Mouse (Mus musculus): ENCODE results near the gene Fkbp2.

Gene Fkbp2

DNA sequence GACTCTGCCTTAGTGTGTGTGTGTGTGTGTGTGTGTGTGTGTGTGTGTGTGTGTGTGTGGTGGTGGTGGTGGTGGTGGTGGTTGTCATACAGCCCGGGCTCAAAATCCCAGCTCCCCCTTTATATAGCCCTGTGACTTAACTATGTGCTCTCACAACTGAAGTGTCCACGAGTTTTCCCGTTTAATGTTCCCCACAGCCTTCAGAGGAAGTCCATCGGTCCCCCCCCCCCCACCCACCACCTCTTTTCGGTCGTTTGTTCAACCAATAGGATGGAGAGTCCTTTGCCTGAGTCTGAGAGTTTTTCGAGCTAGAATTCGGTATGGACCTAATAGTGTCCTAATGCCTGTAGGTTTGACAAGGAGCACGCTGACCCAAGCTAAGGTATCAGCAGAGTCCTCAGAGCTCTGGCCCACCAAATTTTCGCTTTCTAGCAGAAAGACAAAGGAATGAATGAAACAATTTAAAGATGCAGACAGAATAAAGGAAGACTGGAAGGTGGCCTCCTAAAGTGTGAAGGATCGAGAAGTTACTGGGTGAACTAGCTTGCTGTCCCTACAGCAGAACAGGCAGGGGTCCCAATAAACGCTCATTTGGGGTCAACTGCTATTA lies 6.6 kb downstream of the Fkbp2 start:
- in situ Hi-C loops (cut with MboI, MseI): loop anchor here (10.0 kb wide), 1 partner anchor 899 kb away; the partner anchor contains the start of gene Vps51

- in situ Hi-C loops (cut with MboI, MseI): loop anchor here (10.0 kb wide), 1 partner anchor 898 kb away; the partner anchor contains the start of gene Vps51
Measured at GRCm38 (mm10) chr19:6972247-6972917, 7.9 kb downstream of the Fkbp2 start.

DNA sequence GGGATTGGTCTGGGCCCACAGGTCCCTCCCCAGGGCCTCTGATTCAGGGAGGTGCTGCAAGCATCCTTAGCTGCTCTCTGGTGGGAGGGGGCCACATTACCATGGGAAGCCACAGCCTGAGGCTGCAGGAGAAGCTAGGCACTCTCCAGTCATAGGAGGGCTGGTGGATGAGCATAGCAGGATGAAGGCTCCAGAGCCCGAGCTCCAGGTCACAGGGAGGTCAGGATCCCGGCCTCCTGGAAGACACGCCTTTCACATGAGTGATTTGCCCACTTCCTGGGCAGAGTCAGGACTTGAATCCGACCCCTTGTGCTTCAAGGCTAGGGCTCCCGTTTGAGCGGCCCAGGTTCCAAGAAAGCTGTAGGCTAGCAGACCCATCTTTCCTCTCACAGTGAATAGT lies 8.7 kb downstream of the Fkbp2 start:
- in situ Hi-C loops (cut with MboI, MseI): loop anchor here (10.0 kb wide), 1 partner anchor 897 kb away; the partner anchor contains the start of gene Vps51

GRCm38 (mm10) chr19:6970460-6971085 lies 9.7 kb downstream of the Fkbp2 start:
- in situ Hi-C loops (cut with MboI, MseI): loop anchor here (10.0 kb wide), 1 partner anchor 896 kb away; the partner anchor contains the start of gene Vps51

- in situ Hi-C loops (cut with MboI, MseI): loop anchor here (10.0 kb wide), 1 partner anchor 895 kb away; the partner anchor contains the start of gene Vps51
Measured at GRCm38 (mm10) chr19:6969665-6970381, 10.5 kb downstream of the Fkbp2 start.

DNA sequence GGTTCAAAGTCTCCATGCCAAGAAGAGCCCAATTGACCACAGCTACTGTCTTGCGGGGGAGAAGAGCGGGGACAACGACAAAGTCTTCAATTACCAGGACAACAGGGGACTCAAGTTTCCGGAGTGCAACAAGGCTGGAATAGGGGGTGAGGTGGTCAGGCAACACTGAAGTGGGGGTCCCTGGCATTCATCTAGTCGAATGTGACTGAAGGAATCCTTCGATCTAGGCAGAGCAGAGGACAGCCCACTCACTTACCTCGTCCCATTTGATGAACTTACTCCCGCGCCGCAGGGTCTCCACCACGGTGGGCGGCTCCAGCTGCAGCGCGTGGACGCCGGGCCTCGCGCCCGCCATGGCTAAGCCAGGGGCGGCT lies 11.0 kb downstream of the Fkbp2 start:
- in situ Hi-C loops (cut with MboI, MseI): no loop called here

GRCm38 (mm10) chr19:6968491-6969271 lies 11.6 kb downstream of the Fkbp2 start:
- in situ Hi-C loops (cut with MboI, MseI): no loop called here

- in situ Hi-C loops (cut with MboI, MseI): loop anchor here (10.0 kb wide), 1 partner anchor 1312 kb away; no protein-coding TSS in a partner anchor
Measured at GRCm38 (mm10) chr19:6956461-6956860, 23.8 kb downstream of the Fkbp2 start.

DNA sequence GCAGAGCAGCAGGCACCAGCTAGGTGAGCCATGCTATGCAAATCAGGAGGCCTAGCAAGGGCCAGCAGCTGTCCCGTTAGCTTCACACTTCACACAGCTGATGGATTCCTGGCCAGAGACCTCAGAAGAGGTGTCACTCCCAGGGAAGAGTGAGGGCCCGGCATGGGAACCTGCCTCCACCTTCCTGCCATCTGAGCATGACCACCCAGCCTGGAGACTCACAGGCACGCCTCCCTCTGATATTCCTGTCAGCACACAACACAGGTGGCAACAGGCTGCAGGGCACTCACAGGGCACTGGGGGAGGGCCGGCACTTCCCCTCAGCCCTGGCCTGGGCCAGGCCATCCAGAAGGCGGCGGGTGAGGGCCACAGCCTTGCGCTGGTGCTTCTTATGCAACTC lies 24.9 kb downstream of the Fkbp2 start:
- in situ Hi-C loops (cut with MboI, MseI): loop anchor here (10.0 kb wide), 1 partner anchor 1311 kb away; no protein-coding TSS in a partner anchor

GRCm38 (mm10) chr19:6954046-6954445 lies 26.3 kb downstream of the Fkbp2 start:
- in situ Hi-C loops (cut with MboI, MseI): loop anchor here (10.0 kb wide), 1 partner anchor 1309 kb away; no protein-coding TSS in a partner anchor

DNA sequence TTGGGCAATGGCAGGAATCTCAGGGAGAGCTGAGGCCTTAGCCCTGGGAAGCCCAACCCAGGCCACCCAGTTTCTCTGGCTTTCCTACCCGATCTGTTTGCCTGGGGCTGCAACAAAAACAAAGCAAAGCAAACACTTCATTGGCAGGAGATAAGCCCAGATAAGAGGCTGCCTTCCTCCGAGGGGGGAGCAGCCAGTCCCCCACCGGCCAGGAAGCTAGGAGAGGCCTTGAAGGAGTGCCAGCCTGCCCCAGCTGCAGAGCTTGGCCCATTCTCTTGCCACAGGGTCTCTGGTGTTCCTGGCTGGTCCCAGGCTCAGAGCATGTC lies 27.6 kb downstream of the Fkbp2 start:
- in situ Hi-C loops (cut with MboI, MseI): loop anchor here (10.0 kb wide), 1 partner anchor 1308 kb away; no protein-coding TSS in a partner anchor

GRCm38 (mm10) chr19:6951994-6952711 lies 28.1 kb downstream of the Fkbp2 start:
- in situ Hi-C loops (cut with MboI, MseI): loop anchor here (10.0 kb wide), 1 partner anchor 1307 kb away; no protein-coding TSS in a partner anchor

GRCm38 (mm10) chr19:6951381-6951968 lies 28.8 kb downstream of the Fkbp2 start:
- in situ Hi-C loops (cut with MboI, MseI): loop anchor here (10.0 kb wide), 1 partner anchor 1307 kb away; no protein-coding TSS in a partner anchor

DNA sequence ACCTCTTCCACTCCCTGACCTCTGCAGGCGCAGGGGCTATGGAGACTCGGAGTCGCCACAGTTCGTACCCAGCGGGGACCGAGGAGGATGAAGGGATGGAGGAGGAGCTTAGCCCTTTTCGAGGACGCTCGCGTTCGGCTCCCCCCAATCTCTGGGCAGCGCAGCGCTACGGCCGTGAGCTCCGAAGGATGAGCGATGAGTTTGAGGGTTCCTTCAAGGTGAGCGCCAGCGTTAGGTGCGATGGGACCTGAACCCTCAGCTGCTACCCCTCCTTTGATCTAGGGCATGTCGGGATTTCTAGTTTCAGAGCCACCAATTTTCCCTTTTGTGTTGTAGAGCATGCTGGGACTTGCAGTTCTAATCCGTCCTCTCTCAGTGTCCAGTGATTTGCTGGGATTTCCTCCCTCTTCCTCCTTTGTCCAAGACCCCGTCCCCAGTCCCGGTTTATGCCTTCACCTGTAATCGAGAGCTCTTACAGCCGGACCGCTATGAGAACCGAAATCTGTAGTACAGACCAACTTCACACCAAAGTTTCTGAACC lies 29.6 kb downstream of the Fkbp2 start:
- in situ Hi-C loops (cut with MboI, MseI): loop anchor here (10.0 kb wide), 1 partner anchor 1306 kb away; no protein-coding TSS in a partner anchor

DNA sequence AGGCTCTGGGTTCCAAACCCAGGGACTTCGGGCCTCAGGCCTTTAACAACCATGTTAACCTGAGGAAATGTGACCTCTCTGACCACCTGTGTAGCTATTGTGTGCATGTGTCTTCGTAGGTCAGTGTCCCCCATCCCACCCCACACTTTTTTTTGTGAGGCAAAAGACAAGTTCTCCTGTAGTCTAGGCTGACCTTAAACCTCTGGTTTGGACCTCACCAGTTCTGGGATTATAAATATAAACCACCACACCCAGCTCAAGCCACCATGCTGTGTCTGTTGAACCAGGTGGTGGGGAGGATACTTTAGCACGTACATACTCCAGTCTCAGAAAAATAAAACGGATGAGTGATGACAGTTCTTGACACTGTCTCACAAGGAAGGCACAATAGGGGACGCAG lies 30.4 kb downstream of the Fkbp2 start:
- in situ Hi-C loops (cut with MboI, MseI): loop anchor here (10.0 kb wide), 1 partner anchor 1305 kb away; no protein-coding TSS in a partner anchor

DNA sequence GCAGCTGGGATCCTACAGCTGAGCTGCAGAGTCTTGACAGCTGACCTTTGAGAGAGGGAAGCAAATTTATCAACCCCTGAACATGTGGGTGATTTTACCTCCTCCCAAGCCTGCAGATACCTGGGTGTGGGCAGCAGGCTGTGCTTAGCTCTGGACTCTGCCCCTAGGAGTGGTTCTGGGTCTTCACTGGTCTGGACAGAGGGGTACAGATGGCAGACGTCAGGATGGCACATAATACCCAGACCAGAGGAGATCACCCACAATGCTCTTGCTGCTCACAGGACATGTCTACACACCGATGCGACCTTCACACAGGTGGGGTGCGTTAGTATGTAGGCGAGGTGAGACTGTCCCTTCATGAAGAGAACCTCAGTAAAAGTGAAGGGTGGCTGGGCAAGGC lies 30.8 kb downstream of the Fkbp2 start:
- in situ Hi-C loops (cut with MboI, MseI): no loop called here

GRCm38 (mm10) chr19:6948186-6948585 lies 32.1 kb downstream of the Fkbp2 start:
- in situ Hi-C loops (cut with MboI, MseI): no loop called here

- in situ Hi-C loops (cut with MboI, MseI): no loop called here
Measured at GRCm38 (mm10) chr19:6947742-6948141, 32.6 kb downstream of the Fkbp2 start.

- in situ Hi-C loops (cut with MboI, MseI): no loop called here
Measured at GRCm38 (mm10) chr19:6943709-6944108, 36.6 kb downstream of the Fkbp2 start.

Measured in regulatory T cell (primary cell).